Mouse (Mus musculus) heart, embryonic 13.5 days (tissue): ENCODE measurements around the gene Srp68. TPM values are rescaled to one million over a fixed set of nuclear protein-coding genes. Genes with fewer than 3 reads are reported as not detected.

ENCODE experiments used
- ATAC-seq: fragments of 200-750 bp; cut with Nextera tagmentation; 2 replicates; pipeline ENCODE4 v1.8.0; 2017; ENCODE audit warnings: moderate TSS enrichment; ENCODE audit not compliant: insufficient number of reproducible peaks, low FRiP score, low TSS enrichment; ENCODE audit errors: extremely low read depth
- H3K27ac ChIP-seq: fragments of 300-500 bp; sonication (generic); replicated peaks from 2 replicates; pipeline ENCODE4 v1.5.1; 2015; ENCODE audit warnings: moderate library complexity, mild to moderate bottlenecking, inconsistent platforms
- H3K27me3 ChIP-seq: fragments of 300-500 bp; sonication (generic); replicated peaks from 2 replicates; pipeline ENCODE4 v1.6.1; 2015; ENCODE audit warnings: mild to moderate bottlenecking, inconsistent platforms
- H3K36me3 ChIP-seq: fragments of 300-500 bp; sonication (generic); 2 replicates; pipeline ENCODE4 v1.6.1; 2015; ENCODE audit warnings: mild to moderate bottlenecking, inconsistent platforms
- H3K4me1 ChIP-seq: fragments of 300-500 bp; sonication (generic); 2 replicates; pipeline ENCODE4 v1.6.1; 2015; ENCODE audit warnings: inconsistent platforms
- H3K4me2 ChIP-seq: fragments of 300-500 bp; sonication (generic); 2 replicates; pipeline ENCODE4 v1.6.1; 2015; ENCODE audit warnings: inconsistent platforms, mild to moderate bottlenecking, moderate library complexity
- H3K4me3 ChIP-seq: fragments of 300-500 bp; sonication (generic); 2 replicates; pipeline ENCODE4 v1.5.1; 2015; ENCODE audit warnings: moderate library complexity, mild to moderate bottlenecking, inconsistent platforms
- H3K9ac ChIP-seq: fragments of 300-500 bp; sonication (generic); 2 replicates; pipeline ENCODE4 v1.6.1; 2015; ENCODE audit warnings: inconsistent platforms, mild to moderate bottlenecking, moderate library complexity
- H3K9me3 ChIP-seq: fragments of 300-500 bp; sonication (generic); 2 replicates; pipeline ENCODE4 v1.6.1; 2016; ENCODE audit warnings: inconsistent platforms
- WGBS: fragments of 180-500 bp; shearing (Covaris S2); methylation state at CpG from one replicate; pipeline ENCODE4 v1.1.7; 2015; ENCODE audit warnings: mixed read lengths; 5-methylcytosine and 5-hydroxymethylcytosine counted together
- polyA plus RNA-seq: library from polyadenylated mRNA; unstranded; fragments of >200 nt; fragmentation: Nextera tagmentation; extraction: Ambion mirVana; gene quantifications from 2 replicates; pipeline ENCODE4 v1.2.1, GENCODE M21; 2015

Srp68 gene
- polyA plus RNA-seq, 1 experiment from 2014 or later = 63.6 TPM

GRCm38 (mm10) chr11:116215991-116216390 is 58.0 kb downstream of the Srp68 start:
- Histone ChIP-seq H3K27ac (no peak overlapping the region), H3K9ac (no peak overlapping the region), H3K4me3 (no peak overlapping the region), H3K27me3 (peaks cover 9% of the 10 kb centered on the region), H3K36me3 (peaks cover 14% of the 10 kb centered on the region), H3K4me1 (peaks cover 27% of the 10 kb centered on the region), H3K9me3 (no peaks in the 10 kb centered on the region), H3K4me2 (no peak overlapping the region)
- WGBS = 77% methylated on average over 6 of the region's 6 CpGs
- ATAC-seq = no peak

- Histone ChIP-seq H3K4me1 (peaks cover 25% of the 10 kb centered on the region), H3K9ac (no peak overlapping the region), H3K27ac (no peak overlapping the region), H3K4me3 (no peak overlapping the region), H3K36me3 (peaks cover 14% of the 10 kb centered on the region), H3K9me3 (no peaks in the 10 kb centered on the region), H3K27me3 (peaks cover under 1% of the 10 kb centered on the region; the same call in 1 of the 2 replicates), H3K4me2 (no peak overlapping the region)
- WGBS = 73% methylated on average over 7 of the region's 7 CpGs
- no peak for ATAC-seq
Measured at GRCm38 (mm10) chr11:116215181-116215580, 58.8 kb downstream of the Srp68 start.

- H3K4me1 ChIP-seq = peaks cover 13% of the 10 kb centered on the region
Measured at GRCm38 (mm10) chr11:116213877-116214510, 60.0 kb downstream of the Srp68 start.

GRCm38 (mm10) chr11:116212847-116213246 is 61.2 kb downstream of the Srp68 start:
- 90% methylated on average over 6 of the region's 6 CpGs for WGBS
- Histone ChIP-seq H3K4me3 (no peak overlapping the region), H3K9ac (no peak overlapping the region), H3K36me3 (peaks cover 16% of the 10 kb centered on the region), H3K4me1 (peaks cover 1% of the 10 kb centered on the region), H3K4me2 (no peak overlapping the region), H3K9me3 (no peaks in the 10 kb centered on the region), H3K27ac (no peak overlapping the region), H3K27me3 (no peaks in the 10 kb centered on the region)
- ATAC-seq = no peak

More at GRCm38 (mm10) chr11:116213877-116214510, 60.0 kb downstream of the Srp68 start:
- no peak overlapping the region for H3K4me3 ChIP-seq
- H3K4me2 ChIP-seq = no peak overlapping the region
- ATAC-seq = no peak
- WGBS = 79% methylated on average over 13 of the region's 13 CpGs
- H3K27ac ChIP-seq = no peak overlapping the region
- H3K9ac ChIP-seq = no peak overlapping the region
- H3K36me3 ChIP-seq = peaks cover 14% of the 10 kb centered on the region
- H3K27me3 ChIP-seq = no peaks in the 10 kb centered on the region
- no peaks in the 10 kb centered on the region for H3K9me3 ChIP-seq

GRCm38 (mm10) chr11:116210696-116211095 is 63.3 kb downstream of the Srp68 start:
- H3K9ac ChIP-seq = no peak overlapping the region
- no peaks in the 10 kb centered on the region for H3K27me3 ChIP-seq
- ATAC-seq = no peak
- no peak overlapping the region for H3K27ac ChIP-seq
- no peaks in the 10 kb centered on the region for H3K4me1 ChIP-seq
- H3K4me3 ChIP-seq = no peak overlapping the region
- no peaks in the 10 kb centered on the region for H3K9me3 ChIP-seq
- 76% methylated on average over 5 of the region's 5 CpGs for whole genome bisulfite sequencing
- H3K4me2 ChIP-seq = no peak overlapping the region
- peaks cover 37% of the 10 kb centered on the region for H3K36me3 ChIP-seq

GRCm38 (mm10) chr11:116209257-116209656 is 64.8 kb downstream of the Srp68 start:
- no peaks in the 10 kb centered on the region for H3K9me3 ChIP-seq
- peaks cover 47% of the 10 kb centered on the region for H3K36me3 ChIP-seq
- no peaks in the 10 kb centered on the region for H3K4me1 ChIP-seq
- WGBS = 80% methylated on average over 8 of the region's 8 CpGs
- no peak overlapping the region for H3K9ac ChIP-seq
- H3K4me2 ChIP-seq = no peak overlapping the region
- H3K4me3 ChIP-seq = no peak overlapping the region
- H3K27me3 ChIP-seq = no peaks in the 10 kb centered on the region
- H3K27ac ChIP-seq = no peak overlapping the region
- no peak for ATAC-seq

- H3K9ac ChIP-seq = no peak overlapping the region
- H3K27ac ChIP-seq = no peak overlapping the region
- no peaks in the 10 kb centered on the region for H3K27me3 ChIP-seq
- no peak overlapping the region for H3K4me2 ChIP-seq
- no peaks in the 10 kb centered on the region for H3K4me1 ChIP-seq
- WGBS = 79% methylated on average over 3 of the region's 3 CpGs
- no peak overlapping the region for H3K4me3 ChIP-seq
- H3K9me3 ChIP-seq = no peaks in the 10 kb centered on the region
- peaks cover 45% of the 10 kb centered on the region for H3K36me3 ChIP-seq
- no peak for ATAC-seq
Measured at GRCm38 (mm10) chr11:116208660-116209059, 65.4 kb downstream of the Srp68 start.

- WGBS = 71% methylated on average over 4 of the region's 4 CpGs
- H3K4me1 ChIP-seq = no peaks in the 10 kb centered on the region
Measured at GRCm38 (mm10) chr11:116206678-116207077, 67.3 kb downstream of the Srp68 start.

GRCm38 (mm10) chr11:116203150-116203549 is 70.9 kb downstream of the Srp68 start:
- 92% methylated on average over 3 of the region's 3 CpGs for WGBS

More at GRCm38 (mm10) chr11:116206678-116207077, 67.3 kb downstream of the Srp68 start:
- Histone ChIP-seq H3K27me3 (no peaks in the 10 kb centered on the region), H3K9ac (no peak overlapping the region), H3K27ac (no peak overlapping the region), H3K4me2 (no peak overlapping the region), H3K4me3 (no peak overlapping the region), H3K9me3 (no peaks in the 10 kb centered on the region), H3K36me3 (peaks cover 49% of the 10 kb centered on the region)
- ATAC-seq = no peak

GRCm38 (mm10) chr11:116201151-116201550 is 72.9 kb downstream of the Srp68 start:
- ATAC-seq = no peak
- WGBS = 95% methylated on average over 2 of the region's 2 CpGs
- H3K9ac ChIP-seq = no peak overlapping the region
- H3K27ac ChIP-seq = no peak overlapping the region
- H3K36me3 ChIP-seq = peaks cover 44% of the 10 kb centered on the region
- H3K4me3 ChIP-seq = no peak overlapping the region
- no peaks in the 10 kb centered on the region for H3K27me3 ChIP-seq
- H3K4me2 ChIP-seq = no peak overlapping the region
- H3K4me1 ChIP-seq = peaks cover 17% of the 10 kb centered on the region
- H3K9me3 ChIP-seq = no peaks in the 10 kb centered on the region

More at GRCm38 (mm10) chr11:116203150-116203549, 70.9 kb downstream of the Srp68 start:
- H3K27me3 ChIP-seq = no peaks in the 10 kb centered on the region
- peaks cover 49% of the 10 kb centered on the region for H3K36me3 ChIP-seq
- H3K27ac ChIP-seq = no peak overlapping the region
- no peak overlapping the region for H3K4me3 ChIP-seq
- no peak overlapping the region for H3K9ac ChIP-seq
- no peak for ATAC-seq
- no peaks in the 10 kb centered on the region for H3K9me3 ChIP-seq
- H3K4me2 ChIP-seq = no peak overlapping the region
- H3K4me1 ChIP-seq = peaks cover 4% of the 10 kb centered on the region

- H3K27me3 ChIP-seq = no peaks in the 10 kb centered on the region
- WGBS = under 1% methylated on average over 62 of the region's 62 CpGs
Measured at GRCm38 (mm10) chr11:116198639-116199531, 75.1 kb downstream of the Srp68 start, which contains the start of the genes Ten1 and Acox1. TSS of gene Ten1 (plus strand) at chr11:116198855. TSS of gene Acox1 (minus strand) at chr11:116199045.

More at GRCm38 (mm10) chr11:116198639-116199531, 75.1 kb downstream of the Srp68 start, which contains the start of the genes Ten1 and Acox1:
- Histone ChIP-seq H3K4me3 (peak within 1 kb of the TSS; percentile 74), H3K9ac (peak within 1 kb of the TSS; percentile 92), H3K4me1 (peaks cover 31% of the 10 kb centered on the region), H3K4me2 (peak within 1 kb of the TSS; percentile 76), H3K9me3 (no peaks in the 10 kb centered on the region), H3K36me3 (peaks cover 39% of the 10 kb centered on the region), H3K27ac (peak within 1 kb of the TSS; percentile 97)
- peak; percentile 96 for ATAC-seq
